Mouse (Mus musculus) lung, postnatal 0 days (tissue): ENCODE data around the gene Ankfn1. TPM values are rescaled to one million over a fixed set of nuclear protein-coding genes. Genes with fewer than 3 reads are reported as not detected.

Experiments used
- ATAC-seq: fragments of 200-750 bp; cut with Nextera tagmentation; 2 replicates; pipeline ENCODE4 v1.8.0; 2017; ENCODE audit warnings: moderate library complexity
- DNase-seq: peaks from one replicate; pipeline ENCODE4 v3.0.0-alpha.2; 2016; ENCODE audit warnings: low spot score
- H3K27ac ChIP-seq: fragments of 300-500 bp; sonication (generic); 2 replicates; pipeline ENCODE4 v1.5.1; 2014; ENCODE audit warnings: antibody characterized with exemption, mild to moderate bottlenecking, low read length, mixed read lengths
- H3K27me3 ChIP-seq: fragments of 300-500 bp; sonication (generic); replicated peaks from 2 replicates; pipeline ENCODE4 v1.6.1; 2014; ENCODE audit warnings: low read length, mixed read lengths; ENCODE audit not compliant: insufficient read depth
- H3K36me3 ChIP-seq: fragments of 300-500 bp; sonication (generic); 2 replicates; pipeline ENCODE4 v1.6.1; 2014; ENCODE audit warnings: low read length, mixed read lengths; ENCODE audit not compliant: insufficient read depth
- H3K4me1 ChIP-seq: fragments of 300-500 bp; sonication (generic); 2 replicates; pipeline ENCODE4 v1.6.1; 2014; ENCODE audit warnings: antibody characterized with exemption, low read depth, low read length, mixed read lengths; ENCODE audit not compliant: insufficient read depth
- H3K4me2 ChIP-seq: fragments of 300-500 bp; sonication (generic); replicated peaks from 2 replicates; pipeline ENCODE4 v1.6.1; 2014; ENCODE audit warnings: low read depth, mild to moderate bottlenecking, low read length, moderate library complexity, mixed read lengths
- H3K4me3 ChIP-seq: fragments of 300-500 bp; sonication (generic); 2 replicates; pipeline ENCODE4 v1.5.1; 2014; ENCODE audit warnings: low read depth, low read length
- H3K9ac ChIP-seq: fragments of 300-500 bp; sonication (generic); replicated peaks from 2 replicates; pipeline ENCODE4 v1.6.1; 2014; ENCODE audit warnings: low read depth, mild to moderate bottlenecking
- H3K9me3 ChIP-seq: fragments of 300-500 bp; sonication (generic); 2 replicates; pipeline ENCODE4 v1.6.1; 2016; ENCODE audit warnings: low read length, mixed read lengths
- CTCF ChIP-seq: IDR thresholded peaks from 2 replicates; pipeline ENCODE4 v1.5.1; 2016; ENCODE audit warnings: antibody characterized with exemption, mild to moderate bottlenecking
- EP300 ChIP-seq: IDR thresholded peaks from 2 replicates; pipeline ENCODE4 v1.6.1; 2016; ENCODE audit warnings: antibody characterized with exemption, mild to moderate bottlenecking, control low read depth
- WGBS: fragments of 180-500 bp; shearing (Covaris S2); extraction: QIAGEN DNeasy Blood & Tissue Kit; methylation state at CpG from one replicate; pipeline ENCODE4 v1.1.7; 2014; 5-methylcytosine and 5-hydroxymethylcytosine counted together
- polyA plus RNA-seq: library from polyadenylated mRNA; unstranded; fragments of >200 nt; fragmentation: Nextera tagmentation; extraction: Ambion mirVana; gene quantifications from 2 replicates; pipeline ENCODE4 v1.2.1, GENCODE M21; 2015

Ankfn1 gene
- polyA plus RNA-seq, 1 experiment from 2014 or later: 0.85 TPM

GRCm38 (mm10) chr11:89452862-89453261 is 324.6 kb downstream of the Ankfn1 start:
- no peak overlapping the region for H3K4me2 ChIP-seq
- no peak for TF ChIP-seq EP300
- TF ChIP-seq CTCF: no peak
- no peaks in the 10 kb centered on the region for H3K27me3 ChIP-seq
- no peak for DNase-seq
- ATAC-seq: no peak
- WGBS: 28% methylated on average over 2 of the region's 2 CpGs
- no peak overlapping the region for H3K9ac ChIP-seq
- H3K36me3 ChIP-seq: no peaks in the 10 kb centered on the region
- no peaks in the 10 kb centered on the region for H3K9me3 ChIP-seq
- no peaks in the 10 kb centered on the region for H3K4me1 ChIP-seq
- H3K27ac ChIP-seq: no peak overlapping the region
- no peak overlapping the region for H3K4me3 ChIP-seq

- Histone ChIP-seq H3K4me3 (no peak overlapping the region), H3K27ac (no peak overlapping the region), H3K36me3 (no peaks in the 10 kb centered on the region), H3K9me3 (no peaks in the 10 kb centered on the region), H3K4me2 (no peak overlapping the region), H3K4me1 (no peaks in the 10 kb centered on the region), H3K9ac (no peak overlapping the region), H3K27me3 (no peaks in the 10 kb centered on the region)
- TF ChIP-seq CTCF (no peak), EP300 (no peak)
- 79% methylated on average over 4 of the region's 4 CpGs for WGBS
- DNase-seq (no peak), ATAC-seq (no peak)
Measured at GRCm38 (mm10) chr11:89450406-89450805, 327.0 kb downstream of the Ankfn1 start.

GRCm38 (mm10) chr11:89448986-89449385 is 328.5 kb downstream of the Ankfn1 start:
- no peaks in the 10 kb centered on the region for H3K4me1 ChIP-seq
- no peak for TF ChIP-seq EP300
- TF ChIP-seq CTCF: no peak
- WGBS: 75% methylated on average over 6 of the region's 6 CpGs
- H3K4me3 ChIP-seq: no peak overlapping the region
- no peak overlapping the region for H3K9ac ChIP-seq
- H3K9me3 ChIP-seq: no peaks in the 10 kb centered on the region
- H3K27ac ChIP-seq: no peak overlapping the region
- ATAC-seq (no peak), DNase-seq (no peak)
- no peaks in the 10 kb centered on the region for H3K27me3 ChIP-seq
- no peaks in the 10 kb centered on the region for H3K36me3 ChIP-seq
- no peak overlapping the region for H3K4me2 ChIP-seq

- Histone ChIP-seq H3K27me3 (no peaks in the 10 kb centered on the region), H3K9me3 (no peaks in the 10 kb centered on the region), H3K36me3 (no peaks in the 10 kb centered on the region), H3K4me3 (no peak overlapping the region), H3K4me1 (no peaks in the 10 kb centered on the region), H3K4me2 (no peak overlapping the region), H3K27ac (no peak overlapping the region), H3K9ac (no peak overlapping the region)
- TF ChIP-seq EP300 (no peak), CTCF (no peak)
- ATAC-seq (no peak), DNase-seq (no peak)
- 79% methylated on average over 12 of the region's 12 CpGs for WGBS
Measured at GRCm38 (mm10) chr11:89447477-89447876, 330.0 kb downstream of the Ankfn1 start.

GRCm38 (mm10) chr11:89440566-89440965 is 336.9 kb downstream of the Ankfn1 start:
- 75% methylated on average over 6 of the region's 6 CpGs for WGBS
- TF ChIP-seq CTCF: no peak
- TF ChIP-seq EP300: no peak
- Histone ChIP-seq H3K4me1 (no peaks in the 10 kb centered on the region), H3K27ac (no peak overlapping the region), H3K4me3 (no peak overlapping the region), H3K36me3 (no peaks in the 10 kb centered on the region), H3K4me2 (no peak overlapping the region), H3K27me3 (no peaks in the 10 kb centered on the region), H3K9me3 (no peaks in the 10 kb centered on the region), H3K9ac (no peak overlapping the region)
- ATAC-seq: no peak
- no peak for DNase-seq

GRCm38 (mm10) chr11:89424358-89424757 is 353.1 kb downstream of the Ankfn1 start:
- Histone ChIP-seq H3K4me3 (no peak overlapping the region), H3K27ac (no peak overlapping the region), H3K4me2 (no peak overlapping the region), H3K36me3 (no peaks in the 10 kb centered on the region), H3K9ac (no peak overlapping the region), H3K27me3 (no peaks in the 10 kb centered on the region), H3K4me1 (no peaks in the 10 kb centered on the region), H3K9me3 (no peaks in the 10 kb centered on the region)
- ATAC-seq (no peak), DNase-seq (peak; percentile 8)
- TF ChIP-seq CTCF (peak; percentile 63), EP300 (no peak)
- WGBS: 48% methylated on average over 3 of the region's 3 CpGs

- no peak overlapping the region for H3K4me3 ChIP-seq
- ATAC-seq: no peak
- H3K27ac ChIP-seq: no peak overlapping the region
- no peak overlapping the region for H3K4me2 ChIP-seq
- H3K36me3 ChIP-seq: no peaks in the 10 kb centered on the region
- H3K9me3 ChIP-seq: no peaks in the 10 kb centered on the region
- no peaks in the 10 kb centered on the region for H3K4me1 ChIP-seq
- TF ChIP-seq EP300 (no peak), CTCF (no peak)
- 90% methylated on average over 5 of the region's 5 CpGs for WGBS
- no peaks in the 10 kb centered on the region for H3K27me3 ChIP-seq
- DNase-seq: no peak
- no peak overlapping the region for H3K9ac ChIP-seq
Measured at GRCm38 (mm10) chr11:89422637-89423036, 354.8 kb downstream of the Ankfn1 start.
